Mouse (Mus musculus) CD4-positive helper T cell, adult 2 months (primary cell): ENCODE data around the gene Gab2.

ENCODE experiments used
- DNase-seq: peaks from one replicate; pipeline ENCODE4 v3.0.0-alpha.2; 2012; ENCODE audit warnings: low read depth, missing footprints, low spot score

Gab2 gene

GRCm38 (mm10) chr7:97344655-97345054 is 263.3 kb downstream of the Gab2 start:
- DNase-seq: no peak

GRCm38 (mm10) chr7:97345229-97345871 is 264.0 kb downstream of the Gab2 start:
- DNase-seq: no peak

GRCm38 (mm10) chr7:97346111-97346821 is 264.9 kb downstream of the Gab2 start:
- no peak for DNase-seq

GRCm38 (mm10) chr7:97346822-97347166 is 265.4 kb downstream of the Gab2 start:
- no peak for DNase-seq

GRCm38 (mm10) chr7:97347464-97347863 is 266.1 kb downstream of the Gab2 start:
- DNase-seq: no peak

GRCm38 (mm10) chr7:97348318-97348717 is 266.9 kb downstream of the Gab2 start:
- no peak for DNase-seq

- DNase-seq: no peak
Observed at GRCm38 (mm10) chr7:97348836-97349235, 267.4 kb downstream of the Gab2 start.

GRCm38 (mm10) chr7:97349438-97349837 is 268.1 kb downstream of the Gab2 start:
- DNase-seq: no peak

- DNase-seq: no peak
Observed at GRCm38 (mm10) chr7:97350891-97351290, 269.5 kb downstream of the Gab2 start.

GRCm38 (mm10) chr7:97351792-97352513 is 270.6 kb downstream of the Gab2 start:
- DNase-seq: no peak

- DNase-seq: no peak
Observed at GRCm38 (mm10) chr7:97353356-97353755, 272.0 kb downstream of the Gab2 start.

- DNase-seq: no peak
Observed at GRCm38 (mm10) chr7:97355068-97355841, 273.9 kb downstream of the Gab2 start.

GRCm38 (mm10) chr7:97356253-97356652 is 274.9 kb downstream of the Gab2 start:
- DNase-seq: no peak

GRCm38 (mm10) chr7:97356875-97357276 is 275.5 kb downstream of the Gab2 start:
- DNase-seq: no peak

GRCm38 (mm10) chr7:97357840-97358239 is 276.5 kb downstream of the Gab2 start:
- DNase-seq: no peak

- DNase-seq: no peak
Observed at GRCm38 (mm10) chr7:97358347-97358746, 277.0 kb downstream of the Gab2 start.
